Mouse (Mus musculus) midbrain, embryonic 12.5 days (tissue): ENCODE data around the gene Cdkal1. TPM values are rescaled to one million over a fixed set of nuclear protein-coding genes. Genes with fewer than 3 reads are reported as not detected.

Experiments used
- polyA plus RNA-seq: library from polyadenylated mRNA; unstranded; fragments of >200 nt; fragmentation: Nextera tagmentation; extraction: Ambion mirVana; gene quantifications from 2 replicates; pipeline ENCODE4 v1.2.1, GENCODE M21; 2016

Gene Cdkal1
- polyA plus RNA-seq, 1 experiment from 2014 or later, result 33.3 TPM

Other genes starting within 250 kb of the Cdkal1 start
- gene E2f3, start 130.4 kb upstream of the Cdkal1 start, polyA plus RNA-seq, result 18.0 and 18.2 TPM in 2 replicates